Mouse (Mus musculus) MEL (cell line): Measurements from ENCODE around the gene Dbil5. TPM values are rescaled to one million over a fixed set of nuclear protein-coding genes. Genes with fewer than 3 reads are reported as not detected.

ENCODE experiments used
- DNase-seq: peaks from one replicate; pipeline ENCODE4 v3.0.0; 2011; ENCODE audit warnings: low read depth, low spot score
- H3K27ac ChIP-seq: 2 replicates; pipeline ENCODE4 v1.5.1; 2012; ENCODE audit warnings: low read depth, mild to moderate bottlenecking, control low read depth, low read length, moderate library complexity; ENCODE audit not compliant: control insufficient read depth
- H3K27me3 ChIP-seq, 2 experiments: fragments of 150-350 bp in 1 of 2; sonication (generic) in 1 of 2; 2 replicates each; pipeline ENCODE4 v1.6.1; 2012; ENCODE audit warnings: low read length in 2 of 2, mild to moderate bottlenecking in 2 of 2, improper control_type of control experiment in 1 of 2, moderate library complexity in 1 of 2; ENCODE audit not compliant: insufficient read depth in 2 of 2, control insufficient read depth in 1 of 2
- H3K36me3 ChIP-seq, 2 experiments: 2 replicates each; pipeline ENCODE4 v1.6.1; 2012 to 2014; ENCODE audit warnings: low read length in 2 of 2, improper control_type of control experiment in 1 of 2, inconsistent platforms in 1 of 2, mild to moderate bottlenecking in 1 of 2; ENCODE audit not compliant: insufficient read depth in 2 of 2, control insufficient read depth in 1 of 2
- H3K4me1 ChIP-seq, 2 experiments: fragments of 150-350 bp in 1 of 2; sonication (generic) in 1 of 2; 2 replicates each; pipeline ENCODE4 v1.6.1; 2012; ENCODE audit warnings: low read length in 2 of 2, improper control_type of control experiment in 1 of 2, mild to moderate bottlenecking in 1 of 2; ENCODE audit not compliant: insufficient read depth in 2 of 2, control insufficient read depth in 1 of 2
- H3K4me3 ChIP-seq, 2 experiments: fragments of 150-350 bp in 1 of 2; sonication (generic) in 1 of 2; 2 replicates each; pipeline ENCODE4 v1.5.1; 2012; ENCODE audit warnings: low read depth in 2 of 2, low read length in 2 of 2, mild to moderate bottlenecking in 2 of 2, moderate library complexity in 2 of 2, control low read depth in 1 of 2, improper control_type of control experiment in 1 of 2; ENCODE audit not compliant: control insufficient read depth in 1 of 2, insufficient read depth in 1 of 2
- H3K79me2 ChIP-seq: 2 replicates; pipeline ENCODE4 v1.6.1; 2012; ENCODE audit warnings: mild to moderate bottlenecking, low read length, moderate library complexity; ENCODE audit not compliant: control insufficient read depth, poor library complexity, insufficient read depth
- H3K9ac ChIP-seq: 2 replicates; pipeline ENCODE4 v1.6.1; 2012; ENCODE audit warnings: low read depth, mild to moderate bottlenecking, control low read depth, low read length, moderate library complexity; ENCODE audit not compliant: control insufficient read depth, poor library complexity, severe bottlenecking
- H3K9me3 ChIP-seq: fragments of 150-350 bp; sonication (generic); replicated peaks from 2 replicates; pipeline ENCODE4 v1.6.1; 2012; ENCODE audit warnings: mild to moderate bottlenecking, low read length, improper control_type of control experiment, moderate library complexity; ENCODE audit not compliant: insufficient read depth
- CHD1 ChIP-seq: IDR thresholded peaks from 2 replicates; pipeline ENCODE4 v1.6.1; 2012; ENCODE audit warnings: low read depth, mild to moderate bottlenecking, inconsistent platforms, low read length, improper control_type of control experiment
- CHD2 ChIP-seq: IDR thresholded peaks from 2 replicates; pipeline ENCODE4 v1.6.1; 2011; ENCODE audit warnings: low read length, improper control_type of control experiment
- CTCF ChIP-seq, 3 experiments: IDR thresholded peaks in 2 of 3; conservative IDR thresholded peaks in 1 of 3; 2 replicates each; pipeline ENCODE4 v1.5.1; 2011 to 2012; ENCODE audit warnings: low read length in 3 of 3, low read depth in 2 of 3, mild to moderate bottlenecking in 2 of 3, improper control_type of control experiment in 1 of 3, inconsistent platforms in 1 of 3, mixed read lengths in 1 of 3, moderate library complexity in 1 of 3; ENCODE audit not compliant: control insufficient read depth in 1 of 3, insufficient read depth in 1 of 3, poor library complexity in 1 of 3, severe bottlenecking in 1 of 3
- E2F4 ChIP-seq: IDR thresholded peaks from 2 replicates; pipeline ENCODE4 v1.6.1; 2011; ENCODE audit warnings: low read depth, low read length, improper control_type of control experiment, borderline replicate concordance
- ELF1 ChIP-seq: IDR thresholded peaks from 2 replicates; pipeline ENCODE4 v1.6.1; 2014; ENCODE audit warnings: low read depth, mild to moderate bottlenecking, inconsistent platforms, low read length, improper control_type of control experiment, moderate library complexity
- GABPA ChIP-seq: IDR thresholded peaks from 2 replicates; pipeline ENCODE4 v1.6.1; 2012; ENCODE audit warnings: low read depth, mild to moderate bottlenecking, inconsistent platforms, low read length, improper control_type of control experiment, moderate library complexity
- GATA1 ChIP-seq: IDR thresholded peaks from 2 replicates; pipeline ENCODE4 v1.6.1; 2011; ENCODE audit warnings: low read depth, low read length, improper control_type of control experiment
- HCFC1 ChIP-seq: IDR thresholded peaks from 2 replicates; pipeline ENCODE4 v1.6.1; 2012; ENCODE audit warnings: low read depth, mild to moderate bottlenecking, inconsistent platforms, low read length, improper control_type of control experiment, moderate library complexity
- KAT2A ChIP-seq: conservative IDR thresholded peaks from 2 replicates; pipeline ENCODE4 v1.6.1; 2012; ENCODE audit warnings: low read depth, low read length, improper control_type of control experiment, inconsistent platforms
- MAFK ChIP-seq: IDR thresholded peaks from 2 replicates; pipeline ENCODE4 v1.6.1; 2011; ENCODE audit warnings: low read depth, mild to moderate bottlenecking, low read length, improper control_type of control experiment, borderline replicate concordance
- MAX ChIP-seq: IDR thresholded peaks from 2 replicates; pipeline ENCODE4 v1.6.1; 2011; ENCODE audit warnings: low read length, improper control_type of control experiment
- MAZ ChIP-seq: IDR thresholded peaks from 2 replicates; pipeline ENCODE4 v1.6.1; 2012; ENCODE audit warnings: low read depth, mild to moderate bottlenecking, inconsistent platforms, low read length, improper control_type of control experiment
- MYB ChIP-seq: IDR thresholded peaks from 2 replicates; pipeline ENCODE4 v1.6.1; 2011; ENCODE audit warnings: mild to moderate bottlenecking, low read depth, low read length, improper control_type of control experiment
- MYC ChIP-seq: IDR thresholded peaks from 2 replicates; pipeline ENCODE4 v1.6.1; 2011; ENCODE audit warnings: low read depth, mild to moderate bottlenecking, low read length, improper control_type of control experiment, moderate library complexity
- NELFE ChIP-seq: IDR thresholded peaks from 2 replicates; pipeline ENCODE4 v1.6.1; 2011; ENCODE audit warnings: low read depth, low read length, improper control_type of control experiment
- NRF1 ChIP-seq: IDR thresholded peaks from 2 replicates; pipeline ENCODE4 v1.6.1; 2014; ENCODE audit warnings: low read depth, mild to moderate bottlenecking, inconsistent platforms, low read length, improper control_type of control experiment, moderate library complexity; ENCODE audit not compliant: poor library complexity, insufficient read depth, severe bottlenecking
- POLR2AphosphoS2 ChIP-seq: IDR thresholded peaks from 2 replicates; pipeline ENCODE4 v1.6.1; 2011; ENCODE audit warnings: low read length, improper control_type of control experiment
- POLR2AphosphoS5 ChIP-seq: IDR thresholded peaks from 2 replicates; pipeline ENCODE4 v1.6.1; 2012; ENCODE audit warnings: low read depth, borderline replicate concordance, mild to moderate bottlenecking, inconsistent platforms, low read length, moderate library complexity, mixed read lengths
- SIN3A ChIP-seq: IDR thresholded peaks from 2 replicates; pipeline ENCODE4 v1.6.1; 2012; ENCODE audit warnings: low read length, improper control_type of control experiment, inconsistent platforms
- TBP ChIP-seq: IDR thresholded peaks from 2 replicates; pipeline ENCODE4 v1.8.0; 2011; ENCODE audit warnings: low read depth, low read length, improper control_type of control experiment
- TCF12 ChIP-seq: IDR thresholded peaks from 2 replicates; pipeline ENCODE4 v1.6.1; 2014; ENCODE audit warnings: low read depth, mild to moderate bottlenecking, inconsistent platforms, low read length, improper control_type of control experiment, moderate library complexity
- USF1 ChIP-seq: IDR thresholded peaks from 2 replicates; pipeline ENCODE4 v1.6.1; 2014; ENCODE audit warnings: low read depth, mild to moderate bottlenecking, inconsistent platforms, low read length, improper control_type of control experiment, moderate library complexity
- ZMIZ1 ChIP-seq: IDR thresholded peaks from 2 replicates; pipeline ENCODE4 v1.6.1; 2012; ENCODE audit warnings: low read depth, mild to moderate bottlenecking, inconsistent platforms, low read length, improper control_type of control experiment, moderate library complexity
- polyA plus RNA-seq, 2 experiments: library from polyadenylated mRNA; stranded (reverse) in 1 of 2; unstranded in 1 of 2; fragments of >175 nt in 1 of 2; fragments of >200 nt in 1 of 2; gene quantifications; 2 replicates each; pipeline versions ENCODE4 v1.2.1 to v1.2.4; 2012; ENCODE audit warnings: low replicate concordance in 2 of 2, low read depth in 1 of 2; ENCODE audit not compliant: insufficient read length in 2 of 2, insufficient read depth in 1 of 2, missing spikeins in 1 of 2
- total RNA-seq: library from RNA; depleted of rRNA; stranded (reverse); fragments of 300-350 nt; gene quantifications from 2 replicates; pipeline ENCODE4 v1.2.3, GENCODE M21; 2012

Dbil5 gene
- total and polyA plus RNA-seq, 3 experiments = 0.62 to 0.67 TPM; not detected in 1

GRCm38 (mm10) chr11:76246439-76246838 is 29.0 kb downstream of the Dbil5 start:
- TF ChIP-seq MYC = no peak
- TF ChIP-seq MAFK = peak; percentile 83
- no peak for TF ChIP-seq ZMIZ1
- no peaks in the 10 kb centered on the region for H3K27me3 ChIP-seq
- no peak overlapping the region for H3K27ac ChIP-seq
- peaks cover 4 to 19% of the 10 kb centered on the region in 2 experiments; a peak in 3 of 4 replicates for H3K36me3 ChIP-seq
- no peak overlapping the region for H3K4me3 ChIP-seq
- DNase-seq = no peak
- peaks cover 0 to 12% of the 10 kb centered on the region in 2 experiments; a peak in 2 of 4 replicates for H3K4me1 ChIP-seq
- H3K9me3 ChIP-seq = no peaks in the 10 kb centered on the region
- no peak overlapping the region for H3K9ac ChIP-seq
- H3K79me2 ChIP-seq = peaks cover 29% of the 10 kb centered on the region

- no peak overlapping the region for H3K4me3 ChIP-seq
- peak; percentile 51 for DNase-seq
- no peak overlapping the region for H3K9ac ChIP-seq
- H3K36me3 ChIP-seq = peaks cover 4 to 19% of the 10 kb centered on the region in 2 experiments; a peak in 3 of 4 replicates
- TF ChIP-seq POLR2AphosphoS2 = no peak
- no peak for TF ChIP-seq MYB
- peak; percentile 12 to 41 (median 24); a peak in 4 of 6 replicates for TF ChIP-seq CTCF (IDR thresholded peaks at IDR 0.05 in 2 of 3, conservative IDR thresholded peaks at IDR 0.05 in 1 of 3; ENCODE audit: control insufficient read depth in 1 of 3, insufficient read depth in 1 of 3, low read depth in 2 of 3, low read length in 3 of 3, poor library complexity in 1 of 3, severe bottlenecking in 1 of 3)
- H3K79me2 ChIP-seq = peaks cover 29% of the 10 kb centered on the region
- H3K4me1 ChIP-seq = peaks cover 0 to 12% of the 10 kb centered on the region in 2 experiments; a peak in 2 of 4 replicates
- H3K9me3 ChIP-seq = no peaks in the 10 kb centered on the region
- no peaks in the 10 kb centered on the region for H3K27me3 ChIP-seq
- no peak overlapping the region for H3K27ac ChIP-seq
These were observed 29.8 kb downstream of the Dbil5 start for GRCm38 (mm10) chr11:76247239-76247638.

- Histone ChIP-seq H3K27ac (no peak overlapping the region), H3K36me3 (peaks cover 0 to 2% of the 10 kb centered on the region in 2 experiments; a peak in 2 of 4 replicates), H3K4me3 (no peak overlapping the region), H3K27me3 (no peaks in the 10 kb centered on the region), H3K4me1 (no peaks in the 10 kb centered on the region), H3K79me2 (no peaks in the 10 kb centered on the region), H3K9me3 (no peaks in the 10 kb centered on the region), H3K9ac (no peak overlapping the region)
- no peak for DNase-seq
- no peak for TF ChIP-seq GATA1
- TF ChIP-seq MAX = no peak
- no peak for TF ChIP-seq HCFC1
- TF ChIP-seq SIN3A = no peak
- no peak for TF ChIP-seq KAT2A
- no peak for TF ChIP-seq TBP
- TF ChIP-seq TCF12 = no peak
- TF ChIP-seq ELF1 = no peak
- TF ChIP-seq ZMIZ1 = no peak; the same call in 1 of the 2 replicates
- no peak for TF ChIP-seq USF1
- TF ChIP-seq POLR2AphosphoS5 = no peak
- TF ChIP-seq NELFE = no peak
- no peak for TF ChIP-seq CHD1
- TF ChIP-seq GABPA = no peak
- TF ChIP-seq MYC = no peak
- TF ChIP-seq NRF1 = no peak
- TF ChIP-seq E2F4 = no peak
- no peak for TF ChIP-seq MAZ
- no peak for TF ChIP-seq CHD2
These were observed 34.6 kb downstream of the Dbil5 start for GRCm38 (mm10) chr11:76252036-76252435.
